Mouse (Mus musculus) brain, embryonic 18.5 days (tissue): ENCODE results near the gene Hpf1.

ENCODE experiments used
- DNase-seq: peaks from one replicate; pipeline ENCODE4 v3.0.0-alpha.2; 2012; ENCODE audit warnings: low read depth, low spot score

Gene Hpf1

DNA sequence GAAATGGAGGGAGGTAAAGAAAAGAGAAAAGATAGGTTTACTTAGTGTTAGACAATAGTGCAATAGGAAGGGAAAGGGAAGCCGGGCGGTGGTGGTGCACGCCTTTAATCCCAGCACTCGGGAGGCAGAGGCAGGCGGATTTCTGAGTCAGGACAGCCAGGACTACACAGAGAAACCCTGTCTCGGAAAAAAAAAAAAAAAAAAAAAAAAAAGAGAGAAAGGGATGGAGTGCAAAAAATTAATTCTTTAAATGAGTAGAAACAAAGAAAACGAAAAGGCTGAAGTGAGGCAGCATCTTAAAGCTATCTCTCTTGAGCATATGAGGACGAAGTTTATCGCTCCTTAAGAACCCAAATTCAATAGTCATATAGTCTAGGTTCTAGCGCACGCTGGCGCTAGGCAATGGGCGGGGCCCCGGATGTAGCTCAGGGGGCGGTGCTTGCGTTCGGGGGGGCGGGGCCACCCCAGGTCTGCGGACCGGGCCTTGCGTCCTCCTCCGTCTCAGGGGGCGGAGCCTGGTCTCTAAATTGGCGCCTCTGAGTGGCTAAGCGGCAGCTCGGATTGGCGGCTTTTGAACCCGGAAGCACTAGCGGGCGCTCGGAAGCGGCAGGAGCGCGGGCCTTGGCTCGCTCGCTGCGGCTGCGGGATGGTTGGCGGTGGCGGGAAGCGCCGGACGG is at the start of gene Hpf1:
Hpf1 (plus strand) TSS at position 576 of the 677 bp plus-strand sequence.
- peak; percentile 95 for DNase-seq

DNA sequence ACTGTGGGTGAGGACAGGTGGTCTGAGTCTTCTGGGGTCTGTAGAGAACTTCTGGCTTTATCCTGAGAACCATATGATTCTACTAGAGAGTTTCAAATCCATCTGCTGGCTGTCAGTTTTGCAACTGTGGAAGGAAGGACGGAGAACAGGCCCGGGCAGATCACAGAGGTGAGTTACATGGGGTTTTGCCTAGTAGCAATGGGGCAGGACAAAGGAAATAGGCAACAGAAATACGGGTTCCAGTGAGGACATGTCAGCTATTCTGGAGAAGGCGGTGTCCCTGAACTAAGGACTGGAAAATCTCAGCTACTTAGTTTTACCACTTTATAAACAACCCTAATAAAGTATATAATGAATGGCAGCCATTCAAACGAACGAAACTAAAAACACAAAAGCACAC is 47.8 kb upstream of the Hpf1 start:
- DNase-seq: no peak

DNA sequence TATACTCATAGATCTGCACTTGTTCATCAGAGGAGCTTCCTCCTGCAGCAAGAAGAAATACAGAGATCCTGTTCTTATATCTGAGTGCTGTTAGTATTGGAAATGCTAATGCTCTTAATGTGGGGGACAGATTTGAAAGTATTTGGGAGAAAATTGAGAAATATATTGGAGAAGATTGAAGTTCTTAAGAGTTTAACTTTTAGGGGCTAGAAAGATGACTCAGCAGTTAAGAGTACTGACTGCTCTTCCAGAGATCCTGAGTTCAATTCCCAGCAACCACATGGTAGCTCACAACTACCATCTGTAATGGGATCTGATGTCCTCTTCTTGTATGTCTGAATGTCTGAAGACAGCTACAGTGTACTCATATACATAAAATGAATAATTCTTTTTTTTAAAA is 32.7 kb upstream of the Hpf1 start:
- no peak for DNase-seq

GRCm38 (mm10) chr8:60858091-60858490 is 32.1 kb upstream of the Hpf1 start:
- DNase-seq: no peak

- DNase-seq: no peak
These were observed 31.2 kb upstream of the Hpf1 start for GRCm38 (mm10) chr8:60858911-60859476.

DNA sequence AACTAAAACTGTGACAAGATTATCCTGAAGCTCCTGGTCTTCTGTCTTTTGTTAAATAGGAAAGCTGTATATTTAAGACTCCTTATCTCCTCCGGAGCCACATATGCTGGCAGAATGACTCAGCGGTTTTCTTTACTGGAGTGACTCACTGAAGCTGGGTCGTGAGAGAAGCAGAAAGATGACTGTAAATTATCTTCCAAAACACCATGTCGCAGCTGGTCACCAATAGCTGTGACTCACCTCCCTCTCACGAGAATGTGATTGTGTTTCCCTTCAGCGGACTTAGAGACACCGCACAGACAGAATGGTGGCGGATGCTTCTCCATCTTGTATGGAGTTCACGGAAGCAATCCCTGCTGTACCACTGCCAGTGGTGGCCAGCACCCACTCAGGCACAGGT is 30.6 kb upstream of the Hpf1 start:
- DNase-seq: no peak

- DNase-seq: no peak
These were observed 29.5 kb upstream of the Hpf1 start for GRCm38 (mm10) chr8:60860749-60861148.

DNA sequence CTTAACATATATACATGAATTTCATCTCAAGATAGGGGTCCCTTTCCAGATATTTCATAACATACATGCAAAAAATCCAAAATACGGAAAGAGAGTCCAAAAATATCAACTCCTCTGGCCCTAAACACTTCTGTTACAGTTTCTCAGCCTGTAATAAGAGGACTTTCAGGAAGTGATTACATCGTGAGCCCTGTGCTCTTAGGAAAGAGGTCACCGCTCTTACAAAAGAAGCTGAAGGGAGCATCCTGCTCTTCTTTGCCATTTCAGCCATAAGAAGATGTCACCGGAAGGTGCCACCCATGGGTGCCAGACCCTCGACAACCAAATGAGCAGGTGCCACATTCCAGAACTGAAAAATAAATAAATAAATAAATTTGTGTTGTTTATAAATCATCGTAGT is 28.4 kb upstream of the Hpf1 start:
- no peak for DNase-seq

DNA sequence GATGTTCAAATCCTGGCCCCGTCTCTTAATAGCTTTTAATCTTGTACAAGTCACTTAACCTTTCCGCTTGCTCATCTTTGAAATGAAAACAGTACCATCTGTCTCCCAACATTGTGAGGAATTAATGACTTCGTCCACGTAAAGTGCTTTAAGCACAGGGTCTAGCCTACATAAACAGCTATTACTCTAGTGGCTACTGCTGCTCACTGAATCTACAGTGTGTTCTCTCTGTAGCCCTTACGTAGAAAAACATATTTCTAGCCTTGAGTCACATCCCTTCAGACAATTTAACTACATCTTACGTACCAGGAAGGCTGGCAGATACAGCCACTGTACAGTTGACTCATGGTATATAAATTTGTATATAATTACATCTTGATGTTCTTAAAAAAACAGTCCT is 25.3 kb upstream of the Hpf1 start:
- no peak for DNase-seq

GRCm38 (mm10) chr8:60865504-60866114 is 24.6 kb upstream of the Hpf1 start:
- peak; percentile 30 for DNase-seq

GRCm38 (mm10) chr8:60867468-60868115 is 22.6 kb upstream of the Hpf1 start:
- DNase-seq: no peak

GRCm38 (mm10) chr8:60868236-60868965 is 21.8 kb upstream of the Hpf1 start:
- no peak for DNase-seq

GRCm38 (mm10) chr8:60869761-60870160 is 20.5 kb upstream of the Hpf1 start:
- no peak for DNase-seq

DNA sequence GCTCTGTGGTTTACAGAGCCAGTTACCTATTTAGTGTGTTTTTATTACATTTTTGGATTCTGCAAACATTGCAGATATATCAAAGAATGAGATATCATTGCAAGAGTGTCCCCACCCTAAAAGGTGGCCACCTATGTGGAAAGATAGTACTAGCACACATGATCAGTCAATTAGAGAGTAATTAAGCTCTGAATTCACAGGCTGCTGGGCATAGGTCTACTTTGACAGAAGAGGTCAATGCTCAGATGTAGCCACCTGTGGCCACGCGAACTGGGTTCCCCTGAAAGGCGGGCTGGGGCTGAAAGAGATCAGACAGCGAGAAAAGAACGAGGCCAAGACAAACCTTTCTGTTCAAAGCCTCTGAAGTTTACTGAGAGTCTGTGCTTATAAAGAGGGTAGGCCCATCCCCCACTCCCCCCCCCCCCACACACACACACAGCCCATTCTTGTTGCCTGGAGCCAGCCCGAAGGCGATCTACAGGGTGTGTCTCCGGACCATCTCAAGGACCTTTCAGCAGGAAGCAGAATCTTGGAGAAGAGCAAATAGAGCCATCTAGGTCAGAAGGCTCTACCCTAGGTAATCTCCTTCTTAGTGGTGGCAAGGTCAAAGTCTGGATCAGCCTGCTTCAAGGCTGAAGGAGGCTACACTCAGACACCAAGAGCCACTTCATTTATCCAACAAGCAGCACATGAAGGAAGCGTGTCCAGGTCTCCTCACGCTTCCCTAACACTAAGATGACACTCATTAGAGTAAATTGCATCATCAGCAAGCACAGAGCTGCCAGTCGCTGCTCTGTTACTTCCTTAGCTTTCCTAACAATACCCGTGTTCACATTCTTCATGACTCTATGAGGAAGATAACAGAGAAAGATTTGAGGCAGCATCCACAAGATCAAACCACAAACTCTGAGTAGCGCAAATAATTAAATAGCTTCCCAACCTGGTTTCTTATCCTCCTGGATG is 19.7 kb upstream of the Hpf1 start:
- no peak for DNase-seq

DNA sequence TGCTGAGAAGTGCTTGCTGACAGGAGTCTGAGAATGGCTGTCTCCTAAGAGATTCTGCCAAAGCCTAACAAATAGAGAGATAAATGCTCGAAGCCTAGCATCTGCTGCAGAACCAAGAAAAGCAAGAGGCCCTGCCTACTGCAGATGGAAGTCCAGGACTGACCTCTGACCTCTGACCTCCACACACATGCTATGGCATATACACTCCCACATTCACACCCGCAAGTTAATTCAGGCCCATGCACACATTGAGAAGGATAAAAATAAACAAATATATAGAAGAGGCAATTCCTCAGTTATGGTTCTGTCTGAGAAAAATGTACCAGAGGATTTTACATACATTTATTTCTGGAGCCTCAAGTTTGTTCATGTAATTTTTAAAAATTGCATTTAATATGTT is 11.6 kb upstream of the Hpf1 start:
- no peak for DNase-seq

DNA sequence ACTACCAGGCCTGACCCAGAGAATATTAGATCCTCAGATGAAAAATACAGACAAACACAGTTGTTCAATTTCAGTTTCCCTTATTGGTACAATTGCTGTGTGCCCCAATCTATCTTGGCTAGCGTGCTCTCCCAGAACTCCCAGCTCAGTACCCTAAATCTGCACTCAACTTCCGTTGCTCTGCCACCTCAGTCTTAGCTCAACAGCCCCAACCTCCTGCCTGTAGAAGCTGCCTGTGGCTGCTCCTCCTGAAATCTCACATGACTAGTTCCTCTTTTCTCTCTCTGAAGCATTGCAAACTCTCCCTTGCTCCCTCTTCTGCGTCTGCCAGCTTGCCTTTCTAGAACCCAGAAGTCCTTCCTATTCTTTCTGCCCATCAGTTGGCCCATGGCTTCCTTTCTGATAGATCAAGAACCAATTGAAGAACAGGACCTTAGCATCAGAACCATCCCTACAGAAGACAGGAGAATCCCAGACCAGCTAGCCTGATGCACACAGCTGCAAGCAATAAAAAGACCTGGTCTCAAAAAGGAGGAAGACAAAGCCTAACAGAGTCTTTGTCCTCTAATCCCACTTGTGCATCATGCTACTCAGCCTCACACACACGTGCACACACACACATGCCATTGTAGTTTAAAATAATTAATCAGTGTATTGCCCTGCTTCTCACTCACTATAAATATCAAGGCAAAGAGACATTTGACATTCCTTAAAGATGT is 6.6 kb upstream of the Hpf1 start:
- no peak for DNase-seq

- no peak for DNase-seq
These were observed 3.5 kb upstream of the Hpf1 start for GRCm38 (mm10) chr8:60886736-60887135.

DNA sequence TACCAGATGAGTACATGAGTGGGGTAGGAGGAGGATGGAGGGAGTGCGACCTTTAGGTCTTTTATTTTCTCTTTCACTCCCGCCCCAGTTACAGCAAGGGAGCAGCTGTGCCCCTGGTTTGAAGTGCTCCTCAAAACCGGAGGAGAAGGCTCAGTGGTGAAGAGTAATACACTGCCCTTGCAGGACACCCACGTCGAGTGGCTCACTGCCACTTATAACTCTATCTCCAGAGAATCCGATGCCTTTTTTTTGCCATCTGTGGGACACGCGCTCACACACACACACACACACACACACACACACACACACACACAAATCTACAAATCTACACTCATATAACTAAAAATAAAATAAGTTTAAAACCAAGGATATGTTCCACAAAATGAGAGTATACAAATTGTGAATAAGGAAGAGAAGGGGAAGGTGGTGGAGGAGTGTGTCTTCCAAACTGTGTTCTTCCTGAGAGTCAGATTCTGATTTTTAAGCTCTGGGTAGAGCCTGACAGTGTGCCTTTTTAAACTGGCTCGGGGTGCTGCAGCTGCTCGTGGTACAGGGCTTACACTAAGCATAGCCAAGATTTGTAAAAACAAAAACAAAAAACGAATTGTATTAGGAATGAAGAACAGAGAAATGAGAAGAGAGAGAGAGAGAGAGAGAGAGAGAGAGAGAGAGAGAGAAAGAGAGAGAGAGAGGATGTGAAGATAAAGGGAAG is 931 bp upstream of the Hpf1 start:
- no peak for DNase-seq

GRCm38 (mm10) chr8:60890520-60890874 is 279 bp downstream of the Hpf1 start:
- no peak for DNase-seq

DNA sequence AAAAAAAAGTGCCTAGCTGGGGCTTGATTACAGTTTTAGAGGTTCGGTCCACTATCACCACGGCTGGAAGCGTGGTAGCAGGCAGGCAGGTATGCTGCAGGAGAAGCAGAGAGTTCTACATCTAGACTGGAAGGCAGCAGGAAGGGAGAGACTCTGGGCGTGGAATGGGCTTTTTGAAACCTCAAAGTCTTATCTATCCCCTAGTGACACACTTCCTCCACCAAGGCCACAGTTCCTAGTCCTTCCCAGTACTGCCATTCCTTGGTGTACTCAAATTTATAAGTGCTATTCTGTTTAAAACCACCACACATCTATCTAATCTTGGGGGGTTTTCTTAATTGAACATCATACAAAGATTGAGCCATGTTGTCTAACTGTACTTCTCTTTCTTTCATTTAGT is 1.5 kb downstream of the Hpf1 start:
- no peak for DNase-seq
